Mouse (Mus musculus): Measurements from ENCODE around the gene Fgr.
A peak's percentile ranks its signal among the peaks of the same experiment; 100 is the strongest.
"Not testable (repeated sequence)": the region's sequence is repeated elsewhere in the genome, so short reads cannot be mapped to it uniquely, and the experiment has no call there.

Fgr gene

GRCm38 (mm10) chr4:132973814-132974398 lies at the start of gene Fgr:
Gene Fgr (plus strand): TSS chr4:132974095.
- peak; percentile 43 for DNase-seq (ENCODE audit: low read depth, low spot score)

GRCm38 (mm10) chr4:132926520-132926919 lies 47.4 kb upstream of the Fgr start:
- not testable (repeated sequence) for DNase-seq (ENCODE audit: low read depth, low spot score)

DNA sequence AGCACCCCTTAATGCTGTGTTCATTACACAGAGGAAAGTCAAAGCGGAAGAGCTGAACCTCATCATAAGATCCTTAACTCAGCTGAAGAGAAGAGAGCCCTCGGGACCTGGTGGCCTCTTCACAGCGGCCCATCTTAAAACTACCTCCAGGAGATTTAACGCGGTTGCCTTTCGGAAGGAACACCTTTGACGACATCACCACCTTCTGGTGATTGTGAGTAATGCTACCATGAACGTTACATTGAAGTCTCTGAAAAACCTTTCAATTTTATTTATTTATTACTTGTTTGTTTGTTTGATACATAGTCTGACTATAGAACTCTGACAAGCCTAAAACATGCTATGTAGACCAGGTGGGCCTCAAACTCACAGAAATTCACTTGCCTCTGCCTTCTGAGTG lies 43.1 kb upstream of the Fgr start:
- peak; percentile 83 for DNase-seq (ENCODE audit: low read depth, low spot score)

- DNase-seq (ENCODE audit: low read depth, low spot score) = no peak
Observed at GRCm38 (mm10) chr4:132932752-132933404, 41.0 kb upstream of the Fgr start.

DNA sequence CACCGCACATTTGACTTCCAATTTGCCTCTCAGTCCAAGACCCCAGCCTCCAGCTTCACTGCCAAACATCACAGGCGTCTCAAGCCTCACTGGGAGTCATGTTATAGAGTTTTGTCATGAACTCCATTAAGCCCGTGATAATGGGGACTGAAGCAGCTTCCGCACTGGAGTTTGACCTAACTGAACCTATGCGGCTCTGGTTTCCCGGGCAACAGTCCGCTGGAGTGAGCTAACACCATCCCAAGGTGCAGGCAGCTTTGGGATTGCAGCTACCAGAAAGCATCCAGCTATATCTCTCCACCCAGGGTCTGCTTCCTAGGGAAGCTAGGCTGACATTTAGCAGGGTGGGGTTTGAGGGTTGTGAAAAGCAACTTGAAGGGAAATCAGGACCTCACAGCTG lies 39.3 kb upstream of the Fgr start:
- no peak for DNase-seq (ENCODE audit: low read depth, low spot score)

- no peak for DNase-seq (ENCODE audit: low read depth, low spot score)
Observed at GRCm38 (mm10) chr4:132938181-132938941, 35.5 kb upstream of the Fgr start.

- DNase-seq (ENCODE audit: low read depth, low spot score) = peak; percentile 81
Observed at GRCm38 (mm10) chr4:132939421-132940127, 34.3 kb upstream of the Fgr start.

DNA sequence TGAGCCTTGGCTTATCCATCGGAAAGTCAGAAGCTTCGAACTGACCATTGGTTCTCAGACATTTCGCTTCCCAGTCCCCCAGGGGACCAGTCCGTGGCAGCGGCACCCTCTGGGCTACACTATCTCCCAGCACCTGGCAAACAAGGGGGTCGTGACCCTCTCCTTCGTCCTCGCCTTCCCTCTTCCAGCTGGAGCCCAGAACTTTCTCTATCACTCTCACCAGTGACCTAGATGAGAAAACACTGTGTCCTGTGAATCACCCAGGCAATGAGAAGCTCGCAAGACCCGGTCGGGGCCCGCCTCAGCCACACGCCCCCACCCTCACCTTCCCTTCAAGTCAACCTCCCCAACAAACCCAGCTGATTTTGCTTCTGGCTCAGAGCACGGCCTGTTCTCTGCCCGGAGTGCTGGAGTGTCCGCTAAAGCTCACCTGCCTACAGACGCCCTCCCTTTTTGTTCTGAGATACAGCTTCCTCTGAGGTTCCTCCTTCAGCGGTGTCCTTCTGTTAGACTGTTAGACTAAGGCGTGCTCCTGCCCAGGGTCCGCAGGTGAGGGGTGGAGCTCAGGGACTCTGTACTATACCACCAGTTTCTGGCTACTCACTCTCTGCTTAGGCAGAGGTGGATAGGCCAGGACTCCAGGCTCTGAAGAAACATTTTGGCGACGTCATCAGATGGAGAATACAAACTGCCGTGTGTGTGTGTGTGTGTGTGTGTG lies 32.7 kb upstream of the Fgr start:
- DNase-seq (ENCODE audit: low read depth, low spot score) = no peak

DNA sequence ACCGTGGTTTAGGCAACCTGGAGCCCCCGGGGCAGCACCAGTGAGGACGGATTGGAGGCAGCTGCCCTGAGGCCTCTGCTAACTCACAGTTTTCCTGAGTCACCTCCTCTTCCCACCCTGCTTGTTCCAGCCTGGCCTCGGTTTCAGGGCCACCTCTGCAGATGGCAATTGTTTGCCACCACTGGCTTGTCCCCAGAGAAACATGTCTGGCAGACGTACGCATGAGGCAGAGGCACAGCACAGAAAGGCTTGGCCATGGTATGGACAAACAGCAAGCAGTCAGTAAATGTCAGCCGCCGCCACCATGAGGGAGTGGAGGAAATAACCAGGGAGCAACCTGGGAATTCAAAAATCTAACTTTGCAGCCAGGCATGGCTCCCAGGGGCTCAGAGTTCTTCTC lies 30.8 kb upstream of the Fgr start:
- no peak for DNase-seq (ENCODE audit: low read depth, low spot score)

DNA sequence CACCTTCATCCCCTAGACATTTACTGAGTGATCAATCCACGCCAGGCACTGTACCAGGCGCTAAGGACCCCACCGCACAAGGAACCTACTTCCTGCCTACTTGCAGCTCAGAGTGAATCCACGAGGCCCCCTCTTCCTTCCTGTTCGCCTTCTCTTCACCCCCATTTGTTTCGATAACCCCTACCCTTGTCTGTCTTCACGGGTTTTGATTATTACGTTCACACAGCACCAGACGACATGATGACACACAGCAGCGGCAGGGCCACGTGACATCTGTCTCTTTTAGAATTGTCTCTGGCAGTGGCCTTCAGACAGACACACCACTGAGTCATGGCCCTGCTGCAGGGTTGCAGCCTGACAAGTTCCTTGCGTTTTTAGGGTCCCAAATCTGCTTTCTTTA lies 29.8 kb upstream of the Fgr start:
- DNase-seq (ENCODE audit: low read depth, low spot score) = peak; percentile 70

DNA sequence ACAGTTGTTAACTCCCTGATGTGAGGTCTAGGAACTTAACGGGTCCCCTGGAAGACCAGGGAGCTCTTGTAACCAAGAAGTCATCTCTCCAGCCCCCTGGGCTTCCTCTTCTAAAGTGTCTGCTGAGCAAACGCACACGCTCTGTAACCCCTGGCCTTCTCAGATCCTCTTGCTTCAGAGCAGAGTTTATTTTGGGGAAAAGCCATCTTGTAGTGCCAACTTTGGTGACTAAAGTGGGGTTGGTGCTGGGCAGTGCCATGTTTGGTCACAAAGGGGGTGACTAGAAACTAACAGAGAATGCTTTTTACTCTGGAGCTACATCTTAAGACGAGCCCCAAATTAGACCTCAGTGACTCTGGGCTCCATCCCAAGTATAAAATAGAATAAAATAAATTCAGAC lies 29.1 kb upstream of the Fgr start:
- DNase-seq (ENCODE audit: low read depth, low spot score) = no peak

DNA sequence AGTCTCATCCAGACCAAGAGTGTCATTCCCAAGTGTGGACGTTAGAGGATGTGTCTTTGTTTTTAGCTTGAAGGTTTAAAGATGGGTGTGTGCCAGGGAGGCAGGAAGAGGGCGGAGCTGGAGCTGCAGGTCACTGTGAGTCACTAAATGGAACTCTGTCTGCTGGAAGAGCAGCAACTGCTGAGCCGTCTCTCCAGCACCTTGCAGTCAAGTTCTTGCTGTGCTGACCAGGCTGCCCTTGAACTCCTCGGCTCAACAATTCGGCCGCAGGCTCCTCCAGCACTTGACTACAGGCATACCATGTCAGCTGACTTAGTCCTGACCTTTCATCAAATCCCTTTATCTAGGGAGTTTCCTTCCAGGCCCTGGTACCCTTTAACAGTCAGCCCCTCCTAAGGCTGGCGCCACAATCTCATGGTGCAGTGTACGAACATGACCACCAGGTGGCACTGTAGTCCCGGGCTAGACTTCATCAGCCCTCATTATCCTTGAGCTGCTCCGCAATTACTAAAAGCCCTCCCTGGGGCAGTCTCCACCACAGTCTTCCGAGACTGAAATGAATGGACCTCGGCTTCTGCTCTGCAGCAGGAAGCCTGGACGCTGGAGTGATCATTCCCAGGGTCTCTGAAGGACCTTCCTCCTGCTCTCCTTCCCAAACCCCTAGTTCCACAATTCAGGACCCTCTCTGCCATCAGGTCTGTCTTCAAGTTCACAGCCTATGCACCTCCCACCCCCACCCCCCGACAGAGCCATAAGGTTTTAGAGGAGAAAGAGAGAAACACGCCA lies 28.4 kb upstream of the Fgr start:
- DNase-seq (ENCODE audit: low read depth, low spot score) = peak; percentile 93

- peak; percentile 76 for DNase-seq (ENCODE audit: low read depth, low spot score)
Observed at GRCm38 (mm10) chr4:132946047-132947001, 27.6 kb upstream of the Fgr start.

DNA sequence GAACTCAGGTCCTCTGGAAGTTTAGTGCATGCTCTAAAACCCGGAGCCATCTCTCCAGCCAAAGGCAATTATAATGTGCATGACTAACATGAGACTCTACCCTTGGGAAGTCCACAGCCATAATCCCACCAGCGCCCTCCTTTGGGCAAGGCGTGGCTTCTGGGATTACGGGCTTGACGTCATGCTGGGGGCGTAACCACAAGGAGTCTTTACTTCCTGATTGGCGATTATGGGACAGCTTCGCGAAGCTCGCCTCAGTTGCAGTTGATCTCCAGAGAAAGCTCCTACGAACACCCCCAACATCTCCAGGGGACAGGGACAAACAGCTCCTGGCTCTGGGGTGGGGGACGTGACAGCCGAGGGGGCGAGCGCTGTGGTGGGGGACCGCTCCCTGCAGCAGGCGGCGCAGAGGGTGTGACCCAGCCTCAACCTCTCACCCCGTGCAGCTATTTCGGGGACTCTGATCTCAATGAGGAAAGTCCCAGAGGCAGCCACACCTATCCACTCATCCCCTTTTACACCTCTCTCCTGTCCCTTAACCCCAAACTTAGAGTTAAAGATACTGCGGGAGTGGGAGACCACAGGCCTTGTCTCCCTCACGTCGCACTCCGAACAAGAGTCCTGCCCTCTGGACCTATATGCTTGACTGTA lies 23.9 kb upstream of the Fgr start:
- DNase-seq (ENCODE audit: low read depth, low spot score) = no peak

GRCm38 (mm10) chr4:132950999-132951398 lies 22.9 kb upstream of the Fgr start:
- no peak for DNase-seq (ENCODE audit: low read depth, low spot score)

DNA sequence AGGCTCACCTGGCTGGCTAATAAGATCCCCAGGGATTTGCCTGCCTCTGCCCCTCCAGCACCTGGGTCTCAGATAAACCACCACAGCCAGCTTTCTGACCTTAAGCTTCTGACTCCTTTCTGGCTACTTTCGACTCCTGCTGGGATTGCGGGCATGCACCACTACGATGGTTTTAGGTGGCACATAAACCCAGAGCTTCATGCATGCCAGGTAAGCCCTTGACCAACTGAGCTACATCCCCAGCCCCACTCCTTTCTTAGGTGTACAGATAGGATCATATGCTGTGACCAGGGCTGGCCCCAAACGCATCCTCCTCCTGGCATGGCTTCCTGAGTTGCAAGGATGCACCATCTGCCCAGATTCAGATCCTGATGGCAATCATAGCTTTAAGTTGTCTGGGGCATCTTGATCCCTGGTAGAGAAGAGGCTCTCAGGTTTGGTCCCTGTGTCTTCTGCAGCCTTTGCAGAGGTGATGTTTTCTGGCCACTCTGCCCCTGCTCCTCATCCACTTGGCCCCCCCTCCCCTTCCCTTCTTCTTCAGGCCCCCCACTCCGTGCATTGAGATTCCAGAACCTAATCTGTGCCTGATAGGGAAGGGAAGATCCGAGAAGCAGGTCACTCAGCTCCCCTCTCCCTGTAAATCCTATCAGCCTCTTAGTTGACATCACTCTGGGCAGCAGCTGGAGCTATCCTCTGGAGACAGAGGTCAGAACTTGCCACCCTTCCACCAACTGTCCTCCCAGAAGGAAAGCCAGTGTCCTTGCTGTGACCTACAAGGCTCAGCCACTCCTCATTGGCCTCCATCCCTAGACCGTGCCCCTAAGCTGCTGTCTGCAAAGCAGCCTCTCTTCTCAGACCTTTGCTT lies 19.1 kb upstream of the Fgr start:
- DNase-seq (ENCODE audit: low read depth, low spot score) = no peak

- DNase-seq (ENCODE audit: low read depth, low spot score) = no peak
Observed at GRCm38 (mm10) chr4:132955395-132955791, 18.5 kb upstream of the Fgr start.

All from CD4-positive, CD25-positive, alpha-beta regulatory T cell, adult 2 months (primary cell).